Mouse (Mus musculus): Measurements from ENCODE around the gene D630039A03Rik. TPM values are rescaled to one million over a fixed set of nuclear protein-coding genes. Genes with fewer than 3 reads are reported as not detected.

D630039A03Rik gene
- total RNA-seq, 2 experiments from 2014 or later: 0.21 TPM; not detected in 1

Other genes with a start within 250 kb of the D630039A03Rik start
- gene Akap2, start 198.6 kb downstream of the D630039A03Rik start, total RNA-seq (2021): 10 to 100 TPM; 42.1 to 46.8 TPM
- gene Txn1, start 40.1 kb upstream of the D630039A03Rik start, total RNA-seq (2021): 100 to 1,000 TPM in 1 of 2 experiments, 10 to 100 TPM in 1; 98.3 to 104 TPM
- not detected for gene Txndc8, start 92.8 kb upstream of the D630039A03Rik start, total RNA-seq (2021)

Data from left cerebral cortex, adult 18-20 months (tissue).